In genomic region chr1:158669971-158670592, GRCm38 (mm10) we compare ENCODE assay signal across 8 mouse cellular contexts.
DNase-seq lines count a peak whose midpoint lies in the region; ATAC-seq and TF ChIP-seq lines count a peak whose summit lies in the region.

No protein-coding gene starts in this region.

- no peak overlapping the region for H3K9ac ChIP-seq in kidney, embryonic 15.5 days
- H3K9ac ChIP-seq in liver, embryonic 14.5 days (replicated peaks) = no peak overlapping the region
- H3K9ac ChIP-seq in neural tube, embryonic 15.5 days (replicated peaks) = no peak overlapping the region

- no peak for TF ChIP-seq EP300 in liver, embryonic 14.5 days (IDR thresholded peaks at IDR 0.05; ENCODE audit: low read depth)

- H3K4me3 ChIP-seq in kidney, embryonic 15.5 days (replicated peaks) = no peak overlapping the region
- no peak overlapping the region for H3K4me3 ChIP-seq in liver, embryonic 14.5 days (ENCODE audit: insufficient read depth in 1 of 2, low read depth in 2 of 2, low read length in 2 of 2)
- H3K4me3 ChIP-seq in neural tube, embryonic 15.5 days (replicated peaks) = no peak overlapping the region

- no peaks in the 10 kb centered on the region for H3K36me3 ChIP-seq in kidney, embryonic 15.5 days
- H3K36me3 ChIP-seq in liver, embryonic 14.5 days (replicated peaks; ENCODE audit: control insufficient read depth, insufficient read depth, low read depth) = no peaks in the 10 kb centered on the region
- peaks cover 31% of the 10 kb centered on the region for H3K36me3 ChIP-seq in neural tube, embryonic 15.5 days

- TF ChIP-seq CTCF in liver, embryonic 14.5 days (IDR thresholded peaks at IDR 0.05; ENCODE audit: low read depth) = peak; percentile 60

- no peaks in the 10 kb centered on the region for H3K9me3 ChIP-seq in kidney, embryonic 15.5 days (replicated peaks)
- H3K9me3 ChIP-seq in liver, embryonic 14.5 days (ENCODE audit: control insufficient read depth, low read length) = no peaks in the 10 kb centered on the region
- H3K9me3 ChIP-seq in neural tube, embryonic 15.5 days (replicated peaks) = no peaks in the 10 kb centered on the region

- H3K27me3 ChIP-seq in kidney, embryonic 15.5 days = no peaks in the 10 kb centered on the region
- no peaks in the 10 kb centered on the region for H3K27me3 ChIP-seq in liver, embryonic 14.5 days (ENCODE audit: control insufficient read depth, insufficient read depth, low read length)
- no peaks in the 10 kb centered on the region for H3K27me3 ChIP-seq in neural tube, embryonic 15.5 days (replicated peaks)

- 39% methylated on average over 3 of the region's 3 CpGs for WGBS in kidney, embryonic 15.5 days
- WGBS in liver, embryonic 14.5 days (ENCODE audit: insufficient replicate concordance) = 31% methylated on average over 3 of the region's 3 CpGs
- 42% methylated on average over 3 of the region's 3 CpGs for whole genome bisulfite sequencing in neural tube, embryonic 15.5 days

- no peak overlapping the region for H3K4me2 ChIP-seq in kidney, embryonic 15.5 days
- H3K4me2 ChIP-seq in liver, embryonic 14.5 days (ENCODE audit: low read depth) = no peak overlapping the region
- no peak overlapping the region for H3K4me2 ChIP-seq in neural tube, embryonic 15.5 days

- ATAC-seq in common myeloid progenitor, adult 5-6 weeks (replicated peaks; ENCODE audit: low read depth, poor library complexity, severe bottlenecking) = peak; percentile 98
- peak; percentile 81 for ATAC-seq in kidney, embryonic 15.5 days (replicated peaks; ENCODE audit: low FRiP score)
- no peak for ATAC-seq in liver, embryonic 14.5 days (ENCODE audit: insufficient read depth)
- ATAC-seq in neural tube, embryonic 15.5 days (ENCODE audit: low FRiP score) = peak; percentile 63

- no peak overlapping the region for H3K27ac ChIP-seq in kidney, embryonic 15.5 days
- no peak overlapping the region for H3K27ac ChIP-seq in liver, embryonic 14.5 days
- no peak overlapping the region for H3K27ac ChIP-seq in neural tube, embryonic 15.5 days (replicated peaks)

- no peaks in the 10 kb centered on the region for H3K4me1 ChIP-seq in kidney, embryonic 15.5 days
- H3K4me1 ChIP-seq in liver, embryonic 14.5 days (replicated peaks; ENCODE audit: control insufficient read depth in 2 of 2, insufficient read depth in 2 of 2, low read length in 1 of 2) = no peaks in the 10 kb centered on the region
- H3K4me1 ChIP-seq in neural tube, embryonic 15.5 days = no peaks in the 10 kb centered on the region

- peak; percentile 19 for DNase-seq in 3134 (ENCODE audit: extremely low read depth, insufficient read length, low spot score)
- DNase-seq in ZHBTc4 (ENCODE audit: low read depth, low spot score) = peak; percentile 71
- DNase-seq in gastrocnemius, postnatal 4 days (ENCODE audit: low spot score in 2 of 2) = peak; percentile 24 to 53
- no peak for DNase-seq in liver, embryonic 14.5 days (ENCODE audit: low read depth in 3 of 3, low spot score in 3 of 3)
- DNase-seq in thymus, postnatal 4 days = peak; percentile 61

Comparison
In these comparisons a context has a peak if more than half of its experiments do, and no peak if none do; other contexts are left out.
1. DNase-seq: peak in 3134 (single experiment), ZHBTc4 (single experiment), gastrocnemius, postnatal 4 days (2 of 2) and thymus, postnatal 4 days (single experiment); none in liver, embryonic 14.5 days (0 of 3).